In the genomic region with DNA sequence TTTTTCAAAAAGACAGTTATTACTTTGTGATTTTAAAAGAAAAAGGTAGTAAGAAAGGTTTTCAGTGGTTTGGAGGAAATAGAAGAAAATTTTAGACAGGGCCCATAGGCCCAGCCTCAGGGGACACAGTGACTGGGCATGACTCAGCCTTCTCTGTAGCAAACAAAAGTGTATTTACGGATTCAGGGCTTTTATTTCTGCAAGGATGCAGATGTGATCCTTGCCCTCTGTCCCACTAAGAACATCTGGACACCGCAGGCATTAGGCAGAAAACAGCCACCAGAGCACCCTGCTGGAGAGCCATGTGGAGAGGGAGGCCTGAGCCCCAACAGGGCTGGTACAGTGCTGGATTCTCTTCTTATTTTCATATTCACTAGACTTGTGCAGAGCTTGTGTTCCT, we compare ENCODE assay signal across 30 mouse cellular contexts. TPM values are rescaled to one million over a fixed set of nuclear protein-coding genes. Genes with fewer than 3 reads are reported as not detected.
"Had no signal": no experiment of that assay in that cellular context is flagged by ENCODE, and none has a peak within 500 bp of the region (broad histone marks: within the 10 kb centered on the region; RNA-seq: fewer than 3 reads in every experiment).

No protein-coding gene starts in this region.

- H3K36me3 ChIP-seq: heart, embryonic 13.5 days; heart, embryonic 15.5 days; hindbrain, embryonic 13.5 days; hindbrain, embryonic 15.5 days; kidney, embryonic 15.5 days; limb, embryonic 13.5 days; limb, embryonic 15.5 days; liver, embryonic 12.5 days had no signal

- H3K27me3 ChIP-seq: heart, embryonic 13.5 days; heart, embryonic 15.5 days; hindbrain, embryonic 13.5 days; hindbrain, embryonic 15.5 days; kidney, embryonic 15.5 days; limb, embryonic 13.5 days; limb, embryonic 15.5 days; liver, embryonic 12.5 days had no signal

- H3K4me3 ChIP-seq: gastrocnemius, adult 2 months; heart, embryonic 13.5 days; heart, embryonic 15.5 days; hindbrain, embryonic 13.5 days; hindbrain, embryonic 15.5 days; kidney, embryonic 15.5 days; limb, embryonic 13.5 days; limb, embryonic 15.5 days; liver, embryonic 12.5 days had no signal

- H3K4me2 ChIP-seq: heart, embryonic 11.5 days; heart, embryonic 13.5 days; heart, embryonic 15.5 days; hindbrain, embryonic 13.5 days; hindbrain, embryonic 15.5 days; kidney, embryonic 15.5 days; limb, embryonic 13.5 days; limb, embryonic 15.5 days; liver, embryonic 12.5 days had no signal

- H3K27ac ChIP-seq: gastrocnemius, adult 2 months; heart, embryonic 13.5 days; heart, embryonic 15.5 days; hindbrain, embryonic 13.5 days; hindbrain, embryonic 15.5 days; hindbrain, postnatal 0 days; kidney, embryonic 15.5 days; kidney, postnatal 0 days; limb, embryonic 13.5 days; limb, embryonic 15.5 days; liver, embryonic 12.5 days; liver, embryonic 14.5 days had no signal

- H3K9me3 ChIP-seq: heart, embryonic 13.5 days; heart, embryonic 15.5 days; hindbrain, embryonic 13.5 days; hindbrain, embryonic 15.5 days; kidney, embryonic 15.5 days; limb, embryonic 13.5 days; limb, embryonic 15.5 days; liver, embryonic 12.5 days had no signal

- DNase-seq: gastrocnemius, adult 2 months; gastrocnemius, postnatal 10 days; gastrocnemius, postnatal 25 days; heart, adult 18-20 months; heart, postnatal 14 days; heart, postnatal 36 days; kidney, adult 11 months; kidney, adult 2 months; kidney, adult 9 months; kidney, postnatal 14 days; kidney, postnatal 36 days; layer of hippocampus, adult 9-11 months; layer of hippocampus, postnatal 36 days; left cerebral cortex, postnatal 4 days had no signal

- H3K9ac ChIP-seq: heart, embryonic 13.5 days; heart, embryonic 15.5 days; hindbrain, embryonic 13.5 days; hindbrain, embryonic 15.5 days; kidney, embryonic 15.5 days; limb, embryonic 13.5 days; limb, embryonic 15.5 days; liver, embryonic 12.5 days; liver, embryonic 14.5 days had no signal

- H3K4me1 ChIP-seq: hindbrain, embryonic 13.5 days; hindbrain, embryonic 15.5 days; kidney, embryonic 15.5 days; liver, embryonic 12.5 days had no signal

RNA-seq across cellular contexts. Expression of a gene that starts 29.3 kb away (rescaled TPM):
- total RNA-seq: gastrocnemius, adult 2 months; gastrocnemius, postnatal 10 days; gastrocnemius, postnatal 25 days; heart, adult 18-20 months; heart, postnatal 14 days; heart, postnatal 36 days; hematopoietic stem cell, adult 5-6 weeks; hindbrain, postnatal 0 days; liver, adult 2 months had no signal
- polyA plus RNA-seq: heart, embryonic 11.5 days; heart, embryonic 13.5 days; heart, postnatal 0 days; hindbrain, embryonic 11.5 days; hindbrain, embryonic 13.5 days; hindbrain, embryonic 15.5 days; hindbrain, postnatal 0 days; liver, adult 2 months; liver, embryonic 12.5 days had no signal
